Mouse (Mus musculus) megakaryocyte progenitor cell, adult 5-6 weeks (primary cell): ENCODE data around the gene Acp2. TPM values are rescaled to one million over a fixed set of nuclear protein-coding genes. Genes with fewer than 3 reads are reported as not detected.

Source experiments
- ATAC-seq: replicated peaks from 2 replicates; pipeline ENCODE4 v1.8.0; 2016; ENCODE audit warnings: mild to moderate bottlenecking, moderate TSS enrichment, inconsistent platforms; ENCODE audit not compliant: poor library complexity
- total RNA-seq, 2 experiments: library from RNA; stranded (forward) in 1 of 2; stranded (reverse) in 1 of 2; fragments of 157-497, 149-512 nt in 1 of 2; fragments of 200-1000 nt in 1 of 2; gene quantifications; 2 replicates each; pipeline versions ENCODE4 v1.2.3 to v1.2.4; 2015 to 2017

Gene Acp2
- total RNA-seq, 2 experiments from 2014 or later = 15.2 to 15.9 TPM

GRCm38 (mm10) chr2:91255661-91256150 lies 53.0 kb downstream of the Acp2 start, which contains the start of gene Pacsin3:
Gene Pacsin3, plus strand, starts transcription at chr2:91255954.
- peak; percentile 18; the same call in 1 of the 2 replicates for ATAC-seq

GRCm38 (mm10) chr2:91256256-91257125 lies 53.8 kb downstream of the Acp2 start:
- peak; percentile 38 for ATAC-seq

- peak; percentile 21; the same call in 1 of the 2 replicates for ATAC-seq
These were observed 54.7 kb downstream of the Acp2 start for GRCm38 (mm10) chr2:91257126-91257980.

GRCm38 (mm10) chr2:91258054-91258453 lies 55.4 kb downstream of the Acp2 start:
- ATAC-seq = no peak

- ATAC-seq = no peak
These were observed 56.1 kb downstream of the Acp2 start for GRCm38 (mm10) chr2:91258830-91259229.

- ATAC-seq = no peak
These were observed 56.8 kb downstream of the Acp2 start for GRCm38 (mm10) chr2:91259493-91259892.

Other genes starting within 250 kb of the Acp2 start
- gene Rapsn, start 167.3 kb upstream of the Acp2 start, total RNA-seq (2015) = 1.8 and 4.1 TPM in 2 replicates
- gene Rapsn, start 167.3 kb upstream of the Acp2 start, total RNA-seq (2017) = 2.7 and 3.4 TPM in 2 replicates
- 102 and 103 TPM in 2 replicates for gene Psmc3, start 148.9 kb upstream of the Acp2 start, total RNA-seq (2015)
- 310 and 320 TPM in 2 replicates for gene Psmc3, start 148.9 kb upstream of the Acp2 start, total RNA-seq (2017)
- 9.2 and 14.8 TPM in 2 replicates for gene Slc39a13, start 132.5 kb upstream of the Acp2 start, total RNA-seq (2015)
- 7.0 and 8.9 TPM in 2 replicates for gene Slc39a13, start 132.5 kb upstream of the Acp2 start, total RNA-seq (2017)
- gene Spi1, start 120.5 kb upstream of the Acp2 start, total RNA-seq (2015) = 182 and 235 TPM in 2 replicates
- 82.5 and 97.3 TPM in 2 replicates for gene Spi1, start 120.5 kb upstream of the Acp2 start, total RNA-seq (2017)
- gene Mybpc3, start 84.7 kb upstream of the Acp2 start, total RNA-seq (2015) = 0.17 TPM in 1 of 2 replicates, not detected in the other
- gene Mybpc3, start 84.7 kb upstream of the Acp2 start, total RNA-seq (2017) = 0.20 TPM in 1 of 2 replicates, not detected in the other
- gene Madd, start 19.0 kb upstream of the Acp2 start, total RNA-seq (2015) = 15.8 and 19.9 TPM in 2 replicates
- gene Madd, start 19.0 kb upstream of the Acp2 start, total RNA-seq (2017) = 27.3 and 34.4 TPM in 2 replicates
- 0.81 and 0.86 TPM in 2 replicates for gene Nr1h3, start 51 bp upstream of the Acp2 start, total RNA-seq (2015)
- 0.95 TPM in 1 of 2 replicates, not detected in the other for gene Nr1h3, start 51 bp upstream of the Acp2 start, total RNA-seq (2017)
- 11.5 and 11.8 TPM in 2 replicates for gene Ddb2, start 34.1 kb downstream of the Acp2 start, total RNA-seq (2015)
- gene Ddb2, start 34.1 kb downstream of the Acp2 start, total RNA-seq (2017) = 7.7 and 10.6 TPM in 2 replicates
- not detected in 2 replicates for gene Pacsin3, start 53.1 kb downstream of the Acp2 start, total RNA-seq (2015)
- not detected in 2 replicates for gene Pacsin3, start 53.1 kb downstream of the Acp2 start, total RNA-seq (2017)
- gene Arfgap2, start 62.1 kb downstream of the Acp2 start, total RNA-seq (2015) = 32.7 and 33.6 TPM in 2 replicates
- 38.2 and 41.4 TPM in 2 replicates for gene Arfgap2, start 62.1 kb downstream of the Acp2 start, total RNA-seq (2017)
- gene 1110051M20Rik, start 241.8 kb downstream of the Acp2 start, total RNA-seq (2015) = 15.2 and 15.3 TPM in 2 replicates
- gene 1110051M20Rik, start 241.8 kb downstream of the Acp2 start, total RNA-seq (2017) = 4.8 and 5.8 TPM in 2 replicates